Mouse (Mus musculus): ENCODE measurements around the gene Elmo1. TPM values are rescaled to one million over a fixed set of nuclear protein-coding genes. Genes with fewer than 3 reads are reported as not detected.

Elmo1 gene
- polyA plus RNA-seq, 1 experiment from 2014 or later = 21.4 TPM

- Histone ChIP-seq H3K27me3 (replicated peaks; ENCODE audit: control insufficient read depth, insufficient read depth, low read length) (no peaks in the 10 kb centered on the region), H3K9me3 (ENCODE audit: control insufficient read depth, low read length) (no peaks in the 10 kb centered on the region), H3K36me3 (ENCODE audit: control insufficient read depth, insufficient read depth, low read length) (no peaks in the 10 kb centered on the region), H3K4me1 (ENCODE audit: control insufficient read depth, insufficient read depth, low read length) (peaks cover 12% of the 10 kb centered on the region), H3K4me2 (ENCODE audit: low read depth, low read length) (no peak overlapping the region), H3K27ac (replicated peaks; ENCODE audit: low read depth, low read length) (no peak overlapping the region), H3K9ac (ENCODE audit: low read depth, low read length) (no peak overlapping the region), H3K4me3 (ENCODE audit: low read depth, low read length) (no peak overlapping the region)
- 84% methylated on average over 6 of the region's 6 CpGs for WGBS
- DNase-seq (ENCODE audit: low spot score) (no peak), ATAC-seq (ENCODE audit: low read depth) (no peak)
Observed at GRCm38 (mm10) chr13:20286680-20287079, 196.3 kb downstream of the Elmo1 start.

DNA sequence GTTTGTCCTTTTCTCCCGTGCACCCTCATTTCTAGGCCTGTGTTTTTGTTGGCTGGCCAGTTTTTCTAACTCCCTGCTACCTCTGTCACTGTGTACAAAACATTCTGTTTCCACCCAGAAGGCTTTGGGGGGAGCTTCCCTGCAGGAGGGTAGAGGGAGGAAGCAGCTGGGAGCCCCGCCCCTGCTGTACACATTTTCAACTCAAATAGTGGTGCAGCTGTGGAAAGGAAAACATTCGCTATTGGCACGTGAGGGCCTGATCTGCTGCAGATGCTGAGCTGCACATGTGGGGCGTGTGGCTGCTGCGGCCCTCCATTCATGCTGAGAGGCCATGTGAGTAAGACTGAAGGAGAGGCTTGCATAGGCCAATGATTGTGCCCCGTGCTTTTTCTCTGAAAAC lies 198.0 kb downstream of the Elmo1 start:
- Histone ChIP-seq H3K4me1 (ENCODE audit: control insufficient read depth, insufficient read depth, low read length) (peaks cover 12% of the 10 kb centered on the region), H3K4me3 (ENCODE audit: low read depth, low read length) (no peak overlapping the region), H3K4me2 (ENCODE audit: low read depth, low read length) (no peak overlapping the region), H3K9me3 (ENCODE audit: control insufficient read depth, low read length) (no peaks in the 10 kb centered on the region), H3K27ac (replicated peaks; ENCODE audit: low read depth, low read length) (no peak overlapping the region; the same call in 1 of the 2 replicates), H3K36me3 (ENCODE audit: control insufficient read depth, insufficient read depth, low read length) (no peaks in the 10 kb centered on the region), H3K9ac (ENCODE audit: low read depth, low read length) (no peak overlapping the region), H3K27me3 (replicated peaks; ENCODE audit: control insufficient read depth, insufficient read depth, low read length) (no peaks in the 10 kb centered on the region)
- DNase-seq (ENCODE audit: low spot score) = peak; percentile 84
- WGBS = 32% methylated on average over 7 of the region's 7 CpGs
- ATAC-seq (ENCODE audit: low read depth) = peak; percentile 68

GRCm38 (mm10) chr13:20290412-20290811 lies 200.0 kb downstream of the Elmo1 start:
- no peak overlapping the region; the same call in 1 of the 2 replicates for H3K4me2 ChIP-seq (ENCODE audit: low read depth, low read length)
- peaks cover 12% of the 10 kb centered on the region for H3K4me1 ChIP-seq (ENCODE audit: control insufficient read depth, insufficient read depth, low read length)
- no peak overlapping the region for H3K9ac ChIP-seq (ENCODE audit: low read depth, low read length)
- WGBS = 38% methylated on average over 10 of the region's 10 CpGs
- H3K36me3 ChIP-seq (ENCODE audit: control insufficient read depth, insufficient read depth, low read length) = no peaks in the 10 kb centered on the region
- DNase-seq (ENCODE audit: low spot score) (peak; percentile 91), ATAC-seq (ENCODE audit: low read depth) (peak; percentile 81)
- H3K9me3 ChIP-seq (ENCODE audit: control insufficient read depth, low read length) = no peaks in the 10 kb centered on the region
- no peak overlapping the region for H3K27ac ChIP-seq (replicated peaks; ENCODE audit: low read depth, low read length)
- H3K4me3 ChIP-seq (ENCODE audit: low read depth, low read length) = no peak overlapping the region
- no peaks in the 10 kb centered on the region for H3K27me3 ChIP-seq (replicated peaks; ENCODE audit: control insufficient read depth, insufficient read depth, low read length)

DNA sequence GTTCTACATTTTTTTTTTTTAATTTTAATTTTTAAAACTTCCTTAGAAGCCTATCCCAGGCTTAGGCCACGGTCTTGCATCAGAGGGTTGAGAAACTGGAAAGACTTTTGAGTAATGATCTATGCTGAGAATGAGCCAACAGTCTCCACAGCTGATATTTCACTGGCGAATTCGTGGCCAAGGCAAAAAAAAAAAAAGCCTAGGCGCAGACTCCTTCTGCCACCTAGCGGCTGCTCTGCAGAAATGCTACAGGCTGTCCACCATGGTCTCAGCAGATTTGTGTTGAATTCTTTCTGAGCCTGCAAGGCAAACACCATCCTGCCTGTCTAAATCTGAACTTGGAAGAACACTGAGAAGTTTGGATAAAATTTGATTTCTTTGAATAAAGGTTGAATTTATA lies 202.0 kb downstream of the Elmo1 start:
- no peak overlapping the region for H3K27ac ChIP-seq (replicated peaks; ENCODE audit: low read depth, low read length)
- H3K9me3 ChIP-seq (ENCODE audit: control insufficient read depth, low read length) = no peaks in the 10 kb centered on the region
- H3K9ac ChIP-seq (ENCODE audit: low read depth, low read length) = no peak overlapping the region; the same call in 1 of the 2 replicates
- H3K4me1 ChIP-seq (ENCODE audit: control insufficient read depth, insufficient read depth, low read length) = peaks cover 12% of the 10 kb centered on the region
- no peaks in the 10 kb centered on the region for H3K36me3 ChIP-seq (ENCODE audit: control insufficient read depth, insufficient read depth, low read length)
- ATAC-seq (ENCODE audit: low read depth) (peak; percentile 65; the same call in 1 of the 2 replicates), DNase-seq (ENCODE audit: low spot score) (peak; percentile 89)
- H3K4me3 ChIP-seq (ENCODE audit: low read depth, low read length) = no peak overlapping the region
- WGBS = 2% methylated on average over 5 of the region's 5 CpGs
- H3K27me3 ChIP-seq (replicated peaks; ENCODE audit: control insufficient read depth, insufficient read depth, low read length) = no peaks in the 10 kb centered on the region
- no peak overlapping the region for H3K4me2 ChIP-seq (ENCODE audit: low read depth, low read length)

- 76% methylated on average over 16 of the region's 16 CpGs for WGBS
- DNase-seq (ENCODE audit: low spot score) (no peak), ATAC-seq (ENCODE audit: low read depth) (no peak)
- no peak overlapping the region for H3K4me3 ChIP-seq (ENCODE audit: low read depth, low read length)
- H3K9me3 ChIP-seq (ENCODE audit: control insufficient read depth, low read length) = no peaks in the 10 kb centered on the region
- no peak overlapping the region for H3K27ac ChIP-seq (replicated peaks; ENCODE audit: low read depth, low read length)
- no peak overlapping the region for H3K4me2 ChIP-seq (ENCODE audit: low read depth, low read length)
- no peaks in the 10 kb centered on the region for H3K27me3 ChIP-seq (replicated peaks; ENCODE audit: control insufficient read depth, insufficient read depth, low read length)
- 0 out of 2 replicates have a peak, but pooled peaks cover under 1% of the 10 kb centered on the region for H3K4me1 ChIP-seq (ENCODE audit: control insufficient read depth, insufficient read depth, low read length)
- H3K36me3 ChIP-seq (ENCODE audit: control insufficient read depth, insufficient read depth, low read length) = no peaks in the 10 kb centered on the region
- H3K9ac ChIP-seq (ENCODE audit: low read depth, low read length) = no peak overlapping the region
Observed at GRCm38 (mm10) chr13:20295278-20295970, 205.0 kb downstream of the Elmo1 start.

GRCm38 (mm10) chr13:20297841-20298240 lies 207.4 kb downstream of the Elmo1 start:
- ATAC-seq (ENCODE audit: low read depth) (no peak), DNase-seq (ENCODE audit: low spot score) (peak; percentile 70)
- Histone ChIP-seq H3K9me3 (ENCODE audit: control insufficient read depth, low read length) (no peaks in the 10 kb centered on the region), H3K9ac (ENCODE audit: low read depth, low read length) (no peak overlapping the region), H3K4me2 (ENCODE audit: low read depth, low read length) (no peak overlapping the region), H3K4me1 (ENCODE audit: control insufficient read depth, insufficient read depth, low read length) (no peaks in the 10 kb centered on the region), H3K27me3 (replicated peaks; ENCODE audit: control insufficient read depth, insufficient read depth, low read length) (no peaks in the 10 kb centered on the region), H3K36me3 (ENCODE audit: control insufficient read depth, insufficient read depth, low read length) (no peaks in the 10 kb centered on the region), H3K27ac (replicated peaks; ENCODE audit: low read depth, low read length) (no peak overlapping the region), H3K4me3 (ENCODE audit: low read depth, low read length) (no peak overlapping the region)
- WGBS = 12% methylated on average over 3 of the region's 3 CpGs

DNA sequence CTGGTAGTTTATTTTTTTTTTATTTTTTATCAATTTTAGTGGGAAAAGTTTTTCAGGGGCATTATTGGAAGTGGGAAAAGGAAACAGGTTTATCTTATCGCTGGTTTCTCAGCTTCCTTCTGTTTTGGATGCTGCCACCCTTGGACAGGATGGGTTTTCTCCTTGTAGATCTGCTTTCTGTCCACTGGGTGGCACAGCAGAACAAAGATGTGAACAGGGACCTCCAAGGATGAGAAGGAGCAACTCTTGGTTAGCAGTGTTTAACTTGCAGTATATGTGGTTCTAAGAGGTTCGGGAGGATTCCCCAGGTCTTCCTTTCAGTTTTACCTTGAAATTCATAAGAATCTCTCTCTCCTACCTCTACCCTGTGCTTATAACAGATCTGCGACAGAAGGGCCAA lies 209.0 kb downstream of the Elmo1 start:
- ATAC-seq (ENCODE audit: low read depth) = peak; percentile 47; the same call in 1 of the 2 replicates
- no peaks in the 10 kb centered on the region for H3K36me3 ChIP-seq (ENCODE audit: control insufficient read depth, insufficient read depth, low read length)
- H3K4me1 ChIP-seq (ENCODE audit: control insufficient read depth, insufficient read depth, low read length) = no peaks in the 10 kb centered on the region
- no peak overlapping the region for H3K4me3 ChIP-seq (ENCODE audit: low read depth, low read length)
- 57% methylated on average over 3 of the region's 3 CpGs for WGBS
- H3K27ac ChIP-seq (replicated peaks; ENCODE audit: low read depth, low read length) = no peak overlapping the region
- H3K9ac ChIP-seq (ENCODE audit: low read depth, low read length) = no peak overlapping the region
- DNase-seq (ENCODE audit: low spot score) = peak; percentile 73
- no peaks in the 10 kb centered on the region for H3K9me3 ChIP-seq (ENCODE audit: control insufficient read depth, low read length)
- no peaks in the 10 kb centered on the region for H3K27me3 ChIP-seq (replicated peaks; ENCODE audit: control insufficient read depth, insufficient read depth, low read length)
- no peak overlapping the region for H3K4me2 ChIP-seq (ENCODE audit: low read depth, low read length)

- WGBS = 85% methylated on average over 3 of the region's 3 CpGs
- no peaks in the 10 kb centered on the region for H3K27me3 ChIP-seq (replicated peaks; ENCODE audit: control insufficient read depth, insufficient read depth, low read length)
- ATAC-seq (ENCODE audit: low read depth) = no peak
Observed at GRCm38 (mm10) chr13:20300052-20300564, 209.7 kb downstream of the Elmo1 start.

GRCm38 (mm10) chr13:20300626-20301025 lies 210.2 kb downstream of the Elmo1 start:
- ATAC-seq (ENCODE audit: low read depth) = no peak

More at GRCm38 (mm10) chr13:20300052-20300564, 209.7 kb downstream of the Elmo1 start:
- H3K4me2 ChIP-seq (ENCODE audit: low read depth, low read length) = no peak overlapping the region
- H3K4me3 ChIP-seq (ENCODE audit: low read depth, low read length) = no peak overlapping the region
- no peak overlapping the region for H3K9ac ChIP-seq (ENCODE audit: low read depth, low read length)
- no peak overlapping the region for H3K27ac ChIP-seq (replicated peaks; ENCODE audit: low read depth, low read length)
- H3K4me1 ChIP-seq (ENCODE audit: control insufficient read depth, insufficient read depth, low read length) = no peaks in the 10 kb centered on the region
- no peaks in the 10 kb centered on the region for H3K9me3 ChIP-seq (ENCODE audit: control insufficient read depth, low read length)
- no peaks in the 10 kb centered on the region for H3K36me3 ChIP-seq (ENCODE audit: control insufficient read depth, insufficient read depth, low read length)
- DNase-seq (ENCODE audit: low spot score) = no peak

More at GRCm38 (mm10) chr13:20300626-20301025, 210.2 kb downstream of the Elmo1 start:
- no peak overlapping the region for H3K9ac ChIP-seq (ENCODE audit: low read depth, low read length)
- no peaks in the 10 kb centered on the region for H3K27me3 ChIP-seq (replicated peaks; ENCODE audit: control insufficient read depth, insufficient read depth, low read length)
- 0 out of 2 replicates have a peak, but pooled peaks cover 3% of the 10 kb centered on the region for H3K4me1 ChIP-seq (ENCODE audit: control insufficient read depth, insufficient read depth, low read length)
- H3K36me3 ChIP-seq (ENCODE audit: control insufficient read depth, insufficient read depth, low read length) = no peaks in the 10 kb centered on the region
- no peak overlapping the region for H3K27ac ChIP-seq (replicated peaks; ENCODE audit: low read depth, low read length)
- no peak overlapping the region for H3K4me3 ChIP-seq (ENCODE audit: low read depth, low read length)
- WGBS = 73% methylated on average over 3 of the region's 3 CpGs
- H3K4me2 ChIP-seq (ENCODE audit: low read depth, low read length) = no peak overlapping the region
- no peak for DNase-seq (ENCODE audit: low spot score)
- no peaks in the 10 kb centered on the region for H3K9me3 ChIP-seq (ENCODE audit: control insufficient read depth, low read length)

Measured in embryonic facial prominence, embryonic 14.5 days (tissue).